12 mouse cellular contexts compared by ENCODE assay signal in genomic region chr15:59201894-59202670, GRCm38 (mm10).
A peak's percentile ranks its signal among the peaks of the same experiment; 100 is the strongest.
DNase-seq lines count a peak whose midpoint lies in the region; ATAC-seq and TF ChIP-seq lines count a peak whose summit lies in the region.
"Had no signal": no experiment of that assay in that cellular context is flagged by ENCODE, and none has a peak within 500 bp of the region (broad histone marks: within the 10 kb centered on the region; RNA-seq: fewer than 3 reads in every experiment).

No protein-coding gene starts in this region.

- H3K27me3 ChIP-seq in hindbrain, embryonic 10.5 days (ENCODE audit: insufficient read depth, poor library complexity, severe bottlenecking), result 0 out of 2 replicates have a peak, but pooled peaks cover 4% of the 10 kb centered on the region
- H3K27me3 ChIP-seq in hindbrain, embryonic 12.5 days, result no peaks in the 10 kb centered on the region
- H3K27me3 ChIP-seq in lung, postnatal 0 days (replicated peaks; ENCODE audit: insufficient read depth, low read length), result no peaks in the 10 kb centered on the region
- no peaks in the 10 kb centered on the region for H3K27me3 ChIP-seq in embryonic facial prominence, embryonic 13.5 days
- H3K27me3 ChIP-seq: limb, embryonic 12.5 days had no signal

- H3K9me3 ChIP-seq in hindbrain, embryonic 10.5 days, result no peaks in the 10 kb centered on the region
- no peaks in the 10 kb centered on the region for H3K9me3 ChIP-seq in hindbrain, embryonic 12.5 days (replicated peaks)
- H3K9me3 ChIP-seq in lung, postnatal 0 days (ENCODE audit: low read length), result no peaks in the 10 kb centered on the region
- H3K9me3 ChIP-seq in embryonic facial prominence, embryonic 13.5 days, result no peaks in the 10 kb centered on the region
- H3K9me3 ChIP-seq: limb, embryonic 12.5 days had no signal

- peak overlapping the region; percentile 5; the same call in 1 of the 2 replicates for H3K27ac ChIP-seq in hindbrain, embryonic 10.5 days
- no peak overlapping the region for H3K27ac ChIP-seq in hindbrain, embryonic 12.5 days
- H3K27ac ChIP-seq in lung, postnatal 0 days (ENCODE audit: low read length), result peak overlapping the region; percentile 27; the same call in 1 of the 2 replicates
- H3K27ac ChIP-seq in embryonic facial prominence, embryonic 13.5 days, result 0 out of 2 replicates have a peak overlapping the region, but pooled peaks have one; percentile 2
- H3K27ac ChIP-seq: limb, embryonic 12.5 days had no signal

- no peak overlapping the region for H3K9ac ChIP-seq in hindbrain, embryonic 12.5 days
- no peak overlapping the region for H3K9ac ChIP-seq in lung, postnatal 0 days (replicated peaks; ENCODE audit: low read depth)
- H3K9ac ChIP-seq in embryonic facial prominence, embryonic 13.5 days, result no peak overlapping the region
- H3K9ac ChIP-seq: limb, embryonic 12.5 days had no signal

- H3K36me3 ChIP-seq in hindbrain, embryonic 10.5 days, result no peaks in the 10 kb centered on the region
- no peaks in the 10 kb centered on the region for H3K36me3 ChIP-seq in hindbrain, embryonic 12.5 days
- H3K36me3 ChIP-seq in lung, postnatal 0 days (ENCODE audit: insufficient read depth, low read length), result no peaks in the 10 kb centered on the region
- H3K36me3 ChIP-seq in embryonic facial prominence, embryonic 13.5 days, result no peaks in the 10 kb centered on the region
- H3K36me3 ChIP-seq: limb, embryonic 12.5 days had no signal

- WGBS in hindbrain, embryonic 10.5 days, result 86% methylated on average over 19 of the region's 19 CpGs
- WGBS in hindbrain, embryonic 12.5 days, result 85% methylated on average over 19 of the region's 19 CpGs
- 64% methylated on average over 19 of the region's 19 CpGs for WGBS in lung, postnatal 0 days
- 78% methylated on average over 19 of the region's 19 CpGs for WGBS in embryonic facial prominence, embryonic 13.5 days

- TF ChIP-seq CTCF in lung, postnatal 0 days (IDR thresholded peaks at IDR 0.05), result no peak

- no peak for DNase-seq in hindbrain, embryonic 10.5 days (ENCODE audit: low spot score)
- peak; percentile 17 for DNase-seq in lung, postnatal 0 days (ENCODE audit: low spot score)
- DNase-seq in lung, postnatal 25 days (ENCODE audit: low spot score), result no peak
- DNase-seq in heart, postnatal 4 days, result peak; percentile 27
- no peak for DNase-seq in right cerebral cortex, adult 2 months (ENCODE audit: low spot score in 2 of 2)
- no peak for DNase-seq in layer of hippocampus, adult 9-10 months (ENCODE audit: low spot score)
- DNase-seq: cerebellum, adult 9-11 months had no signal

- no peak for ATAC-seq in hindbrain, embryonic 12.5 days (ENCODE audit: low FRiP score)
- no peak for ATAC-seq in lung, postnatal 0 days
- ATAC-seq in embryonic facial prominence, embryonic 13.5 days (ENCODE audit: insufficient number of reproducible peaks, insufficient read depth, low FRiP score, low TSS enrichment, low read depth), result no peak
- ATAC-seq: activated CD4-positive, CD25-positive, alpha-beta regulatory T cell, adult 4 months; hindbrain, embryonic 16.5 days had no signal

- H3K4me2 ChIP-seq in hindbrain, embryonic 12.5 days (replicated peaks), result no peak overlapping the region
- no peak overlapping the region for H3K4me2 ChIP-seq in lung, postnatal 0 days (replicated peaks; ENCODE audit: low read depth, low read length)
- no peak overlapping the region for H3K4me2 ChIP-seq in embryonic facial prominence, embryonic 13.5 days
- H3K4me2 ChIP-seq: limb, embryonic 12.5 days had no signal

- peaks cover 27% of the 10 kb centered on the region for H3K4me1 ChIP-seq in hindbrain, embryonic 10.5 days (replicated peaks)
- peaks cover 19% of the 10 kb centered on the region for H3K4me1 ChIP-seq in hindbrain, embryonic 12.5 days
- H3K4me1 ChIP-seq in lung, postnatal 0 days (ENCODE audit: insufficient read depth, low read depth, low read length), result peaks cover 15% of the 10 kb centered on the region; the same call in 1 of the 2 replicates
- peaks cover 32% of the 10 kb centered on the region for H3K4me1 ChIP-seq in embryonic facial prominence, embryonic 13.5 days

- H3K4me3 ChIP-seq in hindbrain, embryonic 10.5 days, result no peak overlapping the region
- no peak overlapping the region for H3K4me3 ChIP-seq in hindbrain, embryonic 12.5 days
- no peak overlapping the region for H3K4me3 ChIP-seq in lung, postnatal 0 days (ENCODE audit: low read depth, low read length)
- H3K4me3 ChIP-seq in embryonic facial prominence, embryonic 13.5 days, result no peak overlapping the region
- H3K4me3 ChIP-seq: limb, embryonic 12.5 days had no signal

- no peak for TF ChIP-seq EP300 in lung, postnatal 0 days (IDR thresholded peaks at IDR 0.05)

Comparison
In these comparisons a context has a peak if more than half of its experiments do, and no peak if none do; other contexts are left out.
1. DNase-seq: peak in lung, postnatal 0 days (single experiment) and heart, postnatal 4 days (single experiment); none in hindbrain, embryonic 10.5 days (single experiment), lung, postnatal 25 days (single experiment), right cerebral cortex, adult 2 months (0 of 2) and layer of hippocampus, adult 9-10 months (single experiment).